Mouse (Mus musculus): ENCODE measurements around the gene Cyp2u1.
"Not testable (repeated sequence)": the region's sequence is repeated elsewhere in the genome, so short reads cannot be mapped to it uniquely, and the experiment has no call there.

The Cyp2u1 gene

GRCm38 (mm10) chr3:131302452-131303319 is at the start of gene Cyp2u1:
Cyp2u1 (minus strand) TSS chr3:131303227.
- peak; percentile 51 to 67 for DNase-seq (ENCODE audit: low spot score in 2 of 2)

GRCm38 (mm10) chr3:131350539-131350938 is 47.5 kb upstream of the Cyp2u1 start:
- DNase-seq (ENCODE audit: low spot score in 2 of 2), result no peak

- no peak for DNase-seq (ENCODE audit: low spot score in 2 of 2)
Observed at GRCm38 (mm10) chr3:131349013-131349412, 46.0 kb upstream of the Cyp2u1 start.

GRCm38 (mm10) chr3:131348579-131348950 is 45.5 kb upstream of the Cyp2u1 start:
- DNase-seq (ENCODE audit: low spot score in 2 of 2), result no peak

GRCm38 (mm10) chr3:131347831-131348578 is 45.0 kb upstream of the Cyp2u1 start:
- no peak for DNase-seq (ENCODE audit: low spot score in 2 of 2)

GRCm38 (mm10) chr3:131345903-131346302 is 42.9 kb upstream of the Cyp2u1 start:
- no peak for DNase-seq (ENCODE audit: low spot score in 2 of 2)

- DNase-seq (ENCODE audit: low spot score in 2 of 2), result no peak
Observed at GRCm38 (mm10) chr3:131343311-131343710, 40.3 kb upstream of the Cyp2u1 start.

- no peak for DNase-seq (ENCODE audit: low spot score in 2 of 2)
Observed at GRCm38 (mm10) chr3:131340885-131341284, 37.9 kb upstream of the Cyp2u1 start.

- DNase-seq (ENCODE audit: low spot score in 2 of 2), result no peak
Observed at GRCm38 (mm10) chr3:131339280-131339679, 36.3 kb upstream of the Cyp2u1 start.

- not testable (repeated sequence) for DNase-seq (ENCODE audit: low spot score in 2 of 2)
Observed at GRCm38 (mm10) chr3:131337749-131338148, 34.7 kb upstream of the Cyp2u1 start.

GRCm38 (mm10) chr3:131336629-131337028 is 33.6 kb upstream of the Cyp2u1 start:
- DNase-seq (ENCODE audit: low spot score in 2 of 2), result no peak

GRCm38 (mm10) chr3:131335117-131335547 is 32.1 kb upstream of the Cyp2u1 start:
- no peak for DNase-seq (ENCODE audit: low spot score in 2 of 2)

- DNase-seq (ENCODE audit: low spot score in 2 of 2), result no peak
Observed at GRCm38 (mm10) chr3:131327189-131327588, 24.2 kb upstream of the Cyp2u1 start.

- DNase-seq (ENCODE audit: low spot score in 2 of 2), result no peak
Observed at GRCm38 (mm10) chr3:131326637-131327036, 23.6 kb upstream of the Cyp2u1 start.

- DNase-seq (ENCODE audit: low spot score in 2 of 2), result no peak
Observed at GRCm38 (mm10) chr3:131322081-131322815, 19.2 kb upstream of the Cyp2u1 start.

GRCm38 (mm10) chr3:131320184-131320583 is 17.2 kb upstream of the Cyp2u1 start:
- peak in 1 of 2 experiments; percentile 55 for DNase-seq (ENCODE audit: low spot score in 2 of 2)

- DNase-seq (ENCODE audit: low spot score in 2 of 2), result no peak
Observed at GRCm38 (mm10) chr3:131318211-131318610, 15.2 kb upstream of the Cyp2u1 start.

GRCm38 (mm10) chr3:131317126-131317525 is 14.1 kb upstream of the Cyp2u1 start:
- DNase-seq (ENCODE audit: low spot score in 2 of 2), result no peak

- DNase-seq (ENCODE audit: low spot score in 2 of 2), result no peak
Observed at GRCm38 (mm10) chr3:131315957-131316510, 13.0 kb upstream of the Cyp2u1 start.

- DNase-seq (ENCODE audit: low spot score in 2 of 2), result no peak
Observed at GRCm38 (mm10) chr3:131312340-131312739, 9.3 kb upstream of the Cyp2u1 start.

- no peak for DNase-seq (ENCODE audit: low spot score in 2 of 2)
Observed at GRCm38 (mm10) chr3:131310572-131310971, 7.5 kb upstream of the Cyp2u1 start.

GRCm38 (mm10) chr3:131307811-131308210 is 4.8 kb upstream of the Cyp2u1 start:
- no peak for DNase-seq (ENCODE audit: low spot score in 2 of 2)

All from spleen, postnatal 14 days (tissue).